Mouse (Mus musculus) stomach, embryonic 14.5 days (tissue): ENCODE data around the gene Zfp799. TPM values are rescaled to one million over a fixed set of nuclear protein-coding genes. Genes with fewer than 3 reads are reported as not detected.

Experiments used
- ATAC-seq: fragments of 200-750 bp; cut with Nextera tagmentation; 2 replicates; pipeline ENCODE4 v1.8.0; 2017; ENCODE audit warnings: low read depth, moderate TSS enrichment; ENCODE audit not compliant: insufficient number of reproducible peaks, insufficient read depth, low FRiP score
- H3K27ac ChIP-seq: fragments of 300-500 bp; sonication (generic); 2 replicates; pipeline ENCODE4 v1.5.1; 2014; ENCODE audit warnings: mild to moderate bottlenecking, low read length, moderate library complexity, mixed read lengths
- H3K27me3 ChIP-seq: fragments of 300-500 bp; sonication (generic); 2 replicates; pipeline ENCODE4 v1.6.1; 2014; ENCODE audit warnings: low read length, control low read depth, mixed read lengths; ENCODE audit not compliant: control insufficient read depth, insufficient read depth
- H3K36me3 ChIP-seq: fragments of 300-500 bp; sonication (generic); 2 replicates; pipeline ENCODE4 v1.6.1; 2014; ENCODE audit warnings: mild to moderate bottlenecking, control low read depth, low read length, moderate library complexity, mixed read lengths; ENCODE audit not compliant: control insufficient read depth, insufficient read depth
- H3K4me1 ChIP-seq: fragments of 300-500 bp; sonication (generic); 2 replicates; pipeline ENCODE4 v1.6.1; 2014; ENCODE audit warnings: low read length, control low read depth, mixed read lengths; ENCODE audit not compliant: control insufficient read depth, insufficient read depth
- H3K4me2 ChIP-seq: fragments of 300-500 bp; sonication (generic); replicated peaks from 2 replicates; pipeline ENCODE4 v1.6.1; 2014; ENCODE audit warnings: low read depth, low read length, control low read depth
- H3K4me3 ChIP-seq: fragments of 300-500 bp; sonication (generic); 2 replicates; pipeline ENCODE4 v1.5.1; 2014; ENCODE audit warnings: low read depth, low read length, control low read depth
- H3K9ac ChIP-seq: fragments of 300-500 bp; sonication (generic); replicated peaks from 2 replicates; pipeline ENCODE4 v1.6.1; 2014; ENCODE audit warnings: low read depth, mild to moderate bottlenecking, control low read depth, low read length, moderate library complexity, mixed read lengths
- H3K9me3 ChIP-seq: fragments of 300-500 bp; sonication (generic); 2 replicates; pipeline ENCODE4 v1.6.1; 2016; ENCODE audit warnings: low read depth, low read length, control low read depth; ENCODE audit not compliant: control insufficient read depth
- WGBS: fragments of 180-500 bp; shearing (Covaris S2); extraction: QIAGEN DNeasy Blood & Tissue Kit; methylation state at CpG from one replicate; pipeline ENCODE4 v1.1.7; 2014; 5-methylcytosine and 5-hydroxymethylcytosine counted together
- polyA plus RNA-seq: library from polyadenylated mRNA; unstranded; fragments of >200 nt; fragmentation: Nextera tagmentation; extraction: Ambion mirVana; gene quantifications from 2 replicates; pipeline ENCODE4 v1.2.1, GENCODE M21; 2014

Gene Zfp799
- polyA plus RNA-seq, 1 experiment from 2014 or later, result 20.6 TPM

- H3K27me3 ChIP-seq, result no peaks in the 10 kb centered on the region
- H3K9me3 ChIP-seq, result no peaks in the 10 kb centered on the region
- no peak overlapping the region for H3K4me3 ChIP-seq
- no peak overlapping the region for H3K27ac ChIP-seq
- H3K36me3 ChIP-seq, result peaks cover 64% of the 10 kb centered on the region
- H3K4me2 ChIP-seq, result no peak overlapping the region
- no peak for ATAC-seq
- H3K4me1 ChIP-seq, result no peaks in the 10 kb centered on the region
- 82% methylated on average over 1 of the region's 1 CpGs for WGBS
- no peak overlapping the region for H3K9ac ChIP-seq
Observed at GRCm38 (mm10) chr17:32771213-32771612, 58.8 kb downstream of the Zfp799 start.

- no peak for ATAC-seq
- no peaks in the 10 kb centered on the region for H3K4me1 ChIP-seq
- H3K4me2 ChIP-seq, result no peak overlapping the region
- H3K36me3 ChIP-seq, result peaks cover 39% of the 10 kb centered on the region
- no peak overlapping the region for H3K9ac ChIP-seq
- H3K27ac ChIP-seq, result no peak overlapping the region
- WGBS, result 93% methylated on average over 2 of the region's 2 CpGs
- no peaks in the 10 kb centered on the region for H3K9me3 ChIP-seq
- no peaks in the 10 kb centered on the region for H3K27me3 ChIP-seq
- no peak overlapping the region for H3K4me3 ChIP-seq
Observed at GRCm38 (mm10) chr17:32766422-32766821, 63.6 kb downstream of the Zfp799 start.

Other genes starting within 250 kb of the Zfp799 start
- gene Cyp4f37, start 209.0 kb downstream of the Zfp799 start, polyA plus RNA-seq, result not detected in 2 replicates
- 0.13 and 0.23 TPM in 2 replicates for gene Cyp4f40, start 171.4 kb downstream of the Zfp799 start, polyA plus RNA-seq
- 0.11 TPM in 1 of 2 replicates, not detected in the other for gene Cyp4f15, start 144.6 kb downstream of the Zfp799 start, polyA plus RNA-seq
- gene Zfp871, start 42.0 kb downstream of the Zfp799 start, polyA plus RNA-seq, result 61.9 and 62.0 TPM in 2 replicates
- 4.7 and 5.4 TPM in 2 replicates for gene Zfp811, start 20.3 kb downstream of the Zfp799 start, polyA plus RNA-seq
- 6.0 and 8.7 TPM in 2 replicates for gene Zfp870, start 61.4 kb upstream of the Zfp799 start, polyA plus RNA-seq
- gene Cyp4f14, start 87.1 kb upstream of the Zfp799 start, polyA plus RNA-seq, result not detected in 2 replicates
- gene Cyp4f13, start 117.1 kb upstream of the Zfp799 start, polyA plus RNA-seq, result 12.3 and 18.8 TPM in 2 replicates
- gene Zfp472, start 135.6 kb upstream of the Zfp799 start, polyA plus RNA-seq, result 13.6 and 13.9 TPM in 2 replicates
- 13.1 and 14.2 TPM in 2 replicates for gene Zfp952, start 162.9 kb upstream of the Zfp799 start, polyA plus RNA-seq
- 14.1 and 15.8 TPM in 2 replicates for gene Zfp763, start 203.1 kb upstream of the Zfp799 start, polyA plus RNA-seq
- gene 4921501E09Rik, start 237.8 kb upstream of the Zfp799 start, polyA plus RNA-seq, result not detected in 2 replicates